Mouse (Mus musculus): ENCODE results near the gene Akap5. TPM values are rescaled to one million over a fixed set of nuclear protein-coding genes. Genes with fewer than 3 reads are reported as not detected.
A peak's percentile ranks its signal among the peaks of the same experiment; 100 is the strongest.

Gene Akap5
- polyA plus RNA-seq (2015; fragmentation: Nextera tagmentation; extraction: Ambion mirVana): 7.3 and 7.4 TPM in 2 replicates

DNA sequence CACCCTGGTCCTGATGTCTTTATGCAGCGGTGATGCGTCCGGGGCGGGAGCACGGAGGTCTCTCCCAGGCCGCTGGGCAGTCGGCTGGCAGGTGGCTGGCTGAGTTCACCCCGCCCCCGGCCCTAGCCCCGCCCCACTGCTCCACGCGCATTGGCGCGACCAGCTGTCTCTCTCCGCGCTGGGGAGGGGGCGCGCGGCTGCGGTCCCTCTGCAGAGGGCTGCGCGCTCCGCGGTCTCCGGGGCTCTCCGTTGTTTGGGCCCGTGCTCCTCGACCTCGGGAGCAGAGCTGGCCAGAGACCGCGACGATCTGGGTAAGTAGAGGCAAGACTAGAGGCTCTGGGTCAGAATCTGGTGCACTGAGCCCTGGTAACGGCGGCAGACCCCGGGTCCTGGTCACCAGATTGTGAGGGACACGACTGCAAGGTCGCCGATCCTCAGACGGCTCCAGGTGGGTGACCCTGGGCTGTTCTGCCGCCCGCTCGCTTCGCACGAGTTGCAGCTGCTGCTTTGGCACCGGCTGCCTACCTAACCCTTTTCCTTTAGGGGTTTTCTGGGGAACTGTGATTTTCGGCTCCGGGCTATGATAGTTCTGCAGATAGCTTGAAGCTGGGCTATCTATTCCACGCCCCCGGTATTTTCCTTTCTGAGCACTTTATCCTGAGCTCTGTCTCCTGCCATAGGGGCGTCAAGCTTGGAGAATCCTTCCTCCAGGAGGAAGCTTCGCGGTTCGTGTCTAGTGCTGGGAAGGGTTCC lies at the start of gene Akap5:
Gene Akap5 (plus strand): TSS at position 213 of the 753 bp plus-strand sequence.
- no peaks in the 10 kb centered on the region for H3K27me3 ChIP-seq
- peak within 1 kb of the TSS; percentile 94 for H3K4me2 ChIP-seq (replicated peaks)
- peak within 1 kb of the TSS; percentile 78 for H3K9ac ChIP-seq (replicated peaks)
- H3K9me3 ChIP-seq: no peaks in the 10 kb centered on the region
- H3K4me3 ChIP-seq: peak within 1 kb of the TSS; percentile 86
- peaks cover 10% of the 10 kb centered on the region for H3K4me1 ChIP-seq
- peak within 1 kb of the TSS; percentile 36 for H3K27ac ChIP-seq (replicated peaks)
- 1% methylated on average over 53 of the region's 53 CpGs for WGBS
- 0 out of 2 replicates have a peak, but pooled peaks cover 5% of the 10 kb centered on the region for H3K36me3 ChIP-seq
- ATAC-seq (replicated peaks): peak; percentile 99

DNA sequence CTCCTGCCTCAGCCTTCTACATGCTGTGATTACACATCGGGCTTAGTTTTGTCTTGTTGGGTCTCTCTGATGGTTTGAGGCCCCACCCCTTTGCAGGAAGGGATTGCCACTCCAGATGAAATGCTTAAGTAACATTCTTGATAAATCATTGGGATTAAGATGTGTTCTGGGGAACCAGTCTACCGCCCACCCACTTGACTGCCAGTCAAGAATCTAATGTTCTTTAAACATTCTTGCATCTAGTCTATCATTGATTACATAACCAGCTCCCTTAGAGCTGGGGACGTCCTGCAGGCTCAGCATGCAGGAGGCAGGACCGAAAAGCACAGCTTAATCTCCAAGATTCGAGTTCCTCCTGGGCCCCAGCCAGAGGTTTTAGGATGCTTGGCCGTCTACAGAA lies 46.5 kb upstream of the Akap5 start:
- WGBS: 80% methylated on average over 6 of the region's 6 CpGs
- no peak overlapping the region for H3K9ac ChIP-seq (replicated peaks)
- no peak for ATAC-seq (replicated peaks)
- no peaks in the 10 kb centered on the region for H3K9me3 ChIP-seq
- no peak overlapping the region for H3K27ac ChIP-seq (replicated peaks)
- no peaks in the 10 kb centered on the region; the same call in 1 of the 2 replicates for H3K36me3 ChIP-seq
- H3K4me2 ChIP-seq (replicated peaks): no peak overlapping the region
- no peaks in the 10 kb centered on the region for H3K27me3 ChIP-seq
- peaks cover 14% of the 10 kb centered on the region for H3K4me1 ChIP-seq
- H3K4me3 ChIP-seq: no peak overlapping the region

DNA sequence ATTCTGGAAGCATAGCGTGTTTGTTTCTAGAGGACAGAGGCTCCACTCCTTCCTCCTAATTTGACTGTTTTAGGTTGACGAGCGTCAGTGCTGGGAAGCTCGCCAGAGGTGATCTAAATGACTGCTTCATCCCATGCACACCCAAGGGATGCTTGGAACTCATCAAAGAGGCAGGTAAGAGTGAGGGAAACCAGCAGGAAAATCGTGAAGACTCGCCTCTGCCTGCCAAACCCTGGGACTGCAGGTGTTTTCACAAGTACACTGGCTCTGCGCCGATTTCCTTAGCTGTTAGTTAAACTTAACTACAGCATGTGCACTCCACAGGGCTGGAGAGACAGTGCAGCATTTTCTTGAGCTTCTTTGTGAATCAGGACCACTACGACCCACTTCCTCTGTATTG lies 44.1 kb upstream of the Akap5 start:
- Histone ChIP-seq H3K9me3 (no peaks in the 10 kb centered on the region), H3K4me1 (peaks cover 14% of the 10 kb centered on the region), H3K4me2 (replicated peaks) (no peak overlapping the region), H3K36me3 (no peaks in the 10 kb centered on the region; the same call in 1 of the 2 replicates), H3K4me3 (no peak overlapping the region), H3K27me3 (no peaks in the 10 kb centered on the region), H3K27ac (replicated peaks) (no peak overlapping the region), H3K9ac (replicated peaks) (no peak overlapping the region)
- no peak for ATAC-seq (replicated peaks)
- WGBS: 70% methylated on average over 9 of the region's 9 CpGs

GRCm38 (mm10) chr12:76281111-76281660 lies 43.5 kb upstream of the Akap5 start:
- Histone ChIP-seq H3K36me3 (no peaks in the 10 kb centered on the region; the same call in 1 of the 2 replicates), H3K27ac (replicated peaks) (no peak overlapping the region), H3K9me3 (no peaks in the 10 kb centered on the region), H3K4me3 (no peak overlapping the region), H3K9ac (replicated peaks) (no peak overlapping the region), H3K27me3 (no peaks in the 10 kb centered on the region), H3K4me2 (replicated peaks) (no peak overlapping the region), H3K4me1 (peaks cover 14% of the 10 kb centered on the region)
- ATAC-seq (replicated peaks): no peak
- WGBS: 88% methylated on average over 2 of the region's 2 CpGs

DNA sequence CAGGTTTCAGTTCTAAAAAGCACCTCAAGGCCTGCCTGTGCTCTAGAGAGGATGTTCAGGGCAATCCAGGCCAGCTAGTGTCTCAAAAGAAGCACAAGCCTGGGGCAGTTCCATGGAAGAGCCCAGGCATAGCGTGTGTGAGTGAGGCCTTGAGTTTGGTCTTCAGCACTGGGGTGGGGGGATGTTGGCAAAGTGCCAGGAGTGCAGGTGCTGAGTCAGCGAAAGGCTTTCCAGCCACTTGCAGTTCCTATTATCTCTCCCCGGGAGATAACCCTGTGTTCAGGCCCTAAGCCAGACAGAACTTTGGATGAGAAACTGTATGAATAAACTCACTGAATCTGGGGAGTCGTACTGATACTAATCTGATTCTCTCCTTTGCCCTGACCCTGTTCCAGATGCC lies 42.6 kb upstream of the Akap5 start:
- no peak overlapping the region for H3K9ac ChIP-seq (replicated peaks)
- H3K4me3 ChIP-seq: no peak overlapping the region
- H3K27me3 ChIP-seq: no peaks in the 10 kb centered on the region
- H3K27ac ChIP-seq (replicated peaks): no peak overlapping the region
- ATAC-seq (replicated peaks): 0 out of 2 replicates have a peak, but pooled peaks have one; percentile 55
- no peaks in the 10 kb centered on the region for H3K9me3 ChIP-seq
- WGBS: 26% methylated on average over 4 of the region's 4 CpGs
- no peak overlapping the region for H3K4me2 ChIP-seq (replicated peaks)
- no peaks in the 10 kb centered on the region; the same call in 1 of the 2 replicates for H3K36me3 ChIP-seq
- peaks cover 14% of the 10 kb centered on the region for H3K4me1 ChIP-seq

DNA sequence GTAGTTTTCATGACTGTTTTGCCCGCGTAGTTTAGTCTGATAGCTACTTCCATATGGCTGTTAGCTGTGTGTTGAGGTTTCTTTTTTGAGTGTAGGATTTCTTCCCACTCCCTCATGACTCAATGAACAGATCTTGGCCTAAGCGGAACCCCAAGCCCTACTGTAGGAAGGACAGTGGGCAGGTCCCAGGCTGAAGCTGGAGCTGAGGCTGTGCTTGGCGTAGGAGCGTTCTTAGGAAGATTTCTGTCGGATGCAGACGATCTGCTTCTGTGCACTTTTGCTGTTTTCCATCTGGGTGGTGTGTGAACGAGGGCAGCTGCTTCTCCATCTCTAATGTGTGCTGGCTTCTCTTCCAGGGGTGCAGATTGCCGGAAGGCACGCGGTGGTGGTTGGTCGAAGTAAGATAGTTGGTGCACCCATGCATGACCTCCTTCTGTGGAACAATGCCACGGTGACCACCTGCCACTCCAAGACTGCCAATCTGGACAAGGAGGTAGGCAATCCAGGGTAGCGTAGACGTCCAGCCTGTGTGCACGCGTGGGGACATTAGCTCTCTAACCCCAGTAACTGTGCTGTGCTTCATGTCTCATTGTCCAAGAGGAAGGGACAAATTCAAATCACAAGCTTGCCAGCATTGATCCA lies 42.0 kb upstream of the Akap5 start:
- no peak overlapping the region for H3K9ac ChIP-seq (replicated peaks)
- WGBS: 78% methylated on average over 17 of the region's 17 CpGs
- no peaks in the 10 kb centered on the region for H3K9me3 ChIP-seq
- no peaks in the 10 kb centered on the region for H3K27me3 ChIP-seq
- no peaks in the 10 kb centered on the region; the same call in 1 of the 2 replicates for H3K36me3 ChIP-seq
- H3K4me2 ChIP-seq (replicated peaks): no peak overlapping the region
- ATAC-seq (replicated peaks): no peak
- peaks cover 17% of the 10 kb centered on the region for H3K4me1 ChIP-seq
- H3K27ac ChIP-seq (replicated peaks): no peak overlapping the region
- no peak overlapping the region for H3K4me3 ChIP-seq

DNA sequence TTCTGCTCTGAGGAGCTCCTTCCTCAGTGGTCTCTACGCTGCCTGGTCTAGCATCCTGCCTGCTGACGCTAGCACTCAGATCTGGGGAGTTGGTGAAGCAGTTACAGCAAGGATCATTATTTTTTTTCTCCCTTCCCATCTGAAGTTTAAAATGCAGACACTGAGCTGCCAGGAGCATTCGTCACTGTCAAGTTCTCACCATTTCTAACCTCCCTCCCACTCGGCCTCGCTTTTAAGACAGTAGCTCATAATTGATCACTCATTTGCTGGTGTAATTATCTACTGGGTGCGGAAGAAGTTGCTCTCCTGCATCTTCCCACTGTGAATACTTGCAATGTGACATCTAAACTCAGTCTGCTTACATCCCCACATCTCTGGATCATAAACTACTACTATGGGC lies 39.3 kb upstream of the Akap5 start:
- Histone ChIP-seq H3K4me2 (replicated peaks) (no peak overlapping the region), H3K4me3 (no peak overlapping the region), H3K27me3 (no peaks in the 10 kb centered on the region), H3K9me3 (no peaks in the 10 kb centered on the region), H3K4me1 (peaks cover 26% of the 10 kb centered on the region), H3K27ac (replicated peaks) (peak overlapping the region; percentile 37; the same call in 1 of the 2 replicates), H3K36me3 (peaks cover 8% of the 10 kb centered on the region), H3K9ac (replicated peaks) (no peak overlapping the region)
- WGBS: 87% methylated on average over 6 of the region's 6 CpGs
- ATAC-seq (replicated peaks): no peak

DNA sequence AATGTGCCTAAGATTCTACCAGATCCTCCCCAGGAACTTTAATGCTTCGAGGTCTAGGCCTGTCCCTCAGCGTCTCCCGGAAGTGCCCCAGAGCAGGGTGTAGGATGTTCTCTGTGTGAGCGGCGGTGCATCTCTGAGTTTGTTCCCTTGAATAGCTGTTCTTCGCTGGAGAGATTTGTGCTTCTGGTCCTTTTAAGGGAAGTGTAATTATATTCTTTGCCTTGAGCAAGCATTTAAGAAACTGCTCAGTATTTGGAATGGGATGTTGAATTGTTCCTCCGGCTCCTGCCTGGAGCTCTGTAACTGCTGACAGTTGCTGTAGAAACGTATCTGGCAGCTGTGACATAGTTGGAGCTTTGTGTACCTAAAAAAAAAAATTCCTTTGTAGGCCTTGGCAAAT lies 36.7 kb upstream of the Akap5 start:
- 14% methylated on average over 8 of the region's 8 CpGs for WGBS
- H3K4me1 ChIP-seq: peaks cover 17% of the 10 kb centered on the region
- H3K27me3 ChIP-seq: no peaks in the 10 kb centered on the region
- no peak overlapping the region for H3K4me2 ChIP-seq (replicated peaks)
- no peaks in the 10 kb centered on the region for H3K9me3 ChIP-seq
- peaks cover 20% of the 10 kb centered on the region for H3K36me3 ChIP-seq
- no peak overlapping the region for H3K9ac ChIP-seq (replicated peaks)
- ATAC-seq (replicated peaks): peak; percentile 70
- no peak overlapping the region for H3K4me3 ChIP-seq
- H3K27ac ChIP-seq (replicated peaks): peak overlapping the region; percentile 81

DNA sequence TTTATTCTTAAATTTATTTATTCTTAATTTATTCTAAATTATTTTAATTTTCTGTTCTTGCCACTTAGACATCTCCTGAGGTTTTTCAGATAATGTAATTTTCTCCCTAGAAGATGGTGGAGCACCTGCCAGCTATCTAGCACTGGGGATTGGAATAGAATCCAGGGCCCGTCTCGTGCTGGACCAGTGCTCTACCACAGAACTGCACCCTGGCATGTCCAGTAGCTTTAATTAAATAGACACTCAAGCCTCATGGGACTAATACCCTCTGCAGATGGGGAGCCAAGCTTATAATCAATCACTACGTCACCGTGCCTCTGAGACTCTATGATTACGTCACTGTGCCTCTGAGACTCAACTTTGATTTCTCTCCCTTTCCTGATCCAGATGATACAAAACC lies 36.2 kb upstream of the Akap5 start:
- Histone ChIP-seq H3K9me3 (no peaks in the 10 kb centered on the region), H3K4me1 (peaks cover 17% of the 10 kb centered on the region), H3K36me3 (peaks cover 20% of the 10 kb centered on the region), H3K4me2 (replicated peaks) (no peak overlapping the region), H3K27me3 (no peaks in the 10 kb centered on the region), H3K4me3 (no peak overlapping the region), H3K27ac (replicated peaks) (peak overlapping the region; percentile 81), H3K9ac (replicated peaks) (no peak overlapping the region)
- peak; percentile 67 for ATAC-seq (replicated peaks)
- WGBS: 23% methylated on average over 5 of the region's 5 CpGs

DNA sequence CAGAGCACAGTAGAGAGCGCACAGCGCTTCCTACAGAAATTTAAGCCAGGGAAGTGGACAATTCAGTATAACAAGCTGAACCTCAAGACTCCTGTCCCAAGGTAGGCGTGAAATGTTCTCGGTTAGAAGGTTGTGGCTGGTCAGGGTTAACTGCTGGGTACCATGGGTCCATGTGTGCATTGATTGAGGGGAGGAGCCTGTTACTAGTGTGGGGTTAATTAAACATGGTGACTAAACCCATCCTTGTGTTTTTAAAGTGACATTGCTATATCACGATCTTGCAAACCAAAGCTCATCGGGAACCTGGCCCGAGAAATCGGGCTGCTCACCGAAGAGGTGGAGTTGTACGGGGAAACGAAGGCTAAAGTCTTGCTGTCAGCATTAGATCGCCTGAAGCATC lies 35.3 kb upstream of the Akap5 start:
- ATAC-seq (replicated peaks): no peak

DNA sequence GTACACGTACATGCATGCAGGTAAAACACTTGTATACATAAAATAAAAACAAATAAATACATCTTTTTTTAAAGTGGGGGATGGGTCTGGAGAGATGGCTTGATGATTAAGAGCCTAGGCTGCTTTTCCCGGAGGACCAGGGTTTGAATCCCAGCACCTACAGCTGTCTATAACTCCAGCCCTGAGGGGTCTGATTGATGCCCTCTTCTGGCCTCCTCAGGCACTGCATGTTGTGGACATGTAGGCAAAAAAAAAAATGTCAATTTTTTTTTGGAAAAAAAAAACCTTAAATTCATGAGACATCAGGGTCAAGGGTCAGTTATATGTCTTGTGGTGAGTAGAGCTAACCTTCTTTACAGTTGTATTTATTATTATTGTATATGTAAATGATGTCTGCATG lies 34.4 kb upstream of the Akap5 start:
- H3K36me3 ChIP-seq: peaks cover 25% of the 10 kb centered on the region
- 96% methylated on average over 2 of the region's 2 CpGs for WGBS

More for the DNA sequence above, 35.3 kb upstream of the Akap5 start:
- Histone ChIP-seq H3K4me3 (no peak overlapping the region), H3K36me3 (peaks cover 24% of the 10 kb centered on the region), H3K9ac (replicated peaks) (no peak overlapping the region), H3K4me2 (replicated peaks) (no peak overlapping the region), H3K27me3 (no peaks in the 10 kb centered on the region), H3K4me1 (peaks cover 17% of the 10 kb centered on the region), H3K27ac (replicated peaks) (peak overlapping the region; percentile 81), H3K9me3 (no peaks in the 10 kb centered on the region)
- 86% methylated on average over 12 of the region's 12 CpGs for WGBS

DNA sequence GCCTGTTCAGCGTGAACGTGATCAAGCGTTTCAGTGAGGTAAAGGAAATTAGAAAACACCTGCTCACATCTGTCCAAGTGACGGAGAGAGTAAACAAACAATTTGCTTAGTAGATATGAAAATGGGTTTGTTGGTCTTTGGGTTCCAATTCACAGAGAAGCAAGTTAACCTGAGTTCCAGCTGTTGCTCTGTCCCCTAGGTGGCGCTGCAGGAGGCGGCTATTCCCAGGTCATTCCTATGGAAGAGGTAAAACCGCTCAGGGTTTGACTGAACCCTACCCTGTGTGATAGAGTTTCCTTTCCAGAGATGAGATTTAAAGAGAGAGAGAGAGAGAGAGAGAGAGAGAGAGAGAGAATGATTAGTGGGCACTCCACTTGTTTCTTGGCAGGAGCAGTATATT lies 31.5 kb upstream of the Akap5 start:
- no peak overlapping the region for H3K27ac ChIP-seq (replicated peaks)
- ATAC-seq (replicated peaks): no peak
- H3K36me3 ChIP-seq: peaks cover 33% of the 10 kb centered on the region
- peaks cover 12% of the 10 kb centered on the region for H3K4me1 ChIP-seq
- H3K27me3 ChIP-seq: no peaks in the 10 kb centered on the region
- no peaks in the 10 kb centered on the region for H3K9me3 ChIP-seq
- no peak overlapping the region for H3K4me2 ChIP-seq (replicated peaks)
- no peak overlapping the region for H3K4me3 ChIP-seq
- WGBS: 58% methylated on average over 7 of the region's 7 CpGs
- no peak overlapping the region for H3K9ac ChIP-seq (replicated peaks)

More for the DNA sequence above, 34.4 kb upstream of the Akap5 start:
- H3K4me3 ChIP-seq: no peak overlapping the region
- H3K4me1 ChIP-seq: peaks cover 17% of the 10 kb centered on the region
- no peak for ATAC-seq (replicated peaks)
- no peak overlapping the region for H3K4me2 ChIP-seq (replicated peaks)
- no peaks in the 10 kb centered on the region for H3K27me3 ChIP-seq
- H3K9me3 ChIP-seq: no peaks in the 10 kb centered on the region
- peak overlapping the region; percentile 81; the same call in 1 of the 2 replicates for H3K27ac ChIP-seq (replicated peaks)
- H3K9ac ChIP-seq (replicated peaks): no peak overlapping the region

All from forebrain, embryonic 15.5 days (tissue).